Mouse (Mus musculus) kidney, embryonic 16.5 days (tissue): ENCODE results near the gene Mfsd11. TPM values are rescaled to one million over a fixed set of nuclear protein-coding genes. Genes with fewer than 3 reads are reported as not detected.

Experiments
- ATAC-seq: fragments of 200-750 bp; cut with Nextera tagmentation; 2 replicates; pipeline ENCODE4 v1.8.0; 2017; ENCODE audit warnings: moderate TSS enrichment; ENCODE audit not compliant: low FRiP score, low TSS enrichment
- H3K27ac ChIP-seq: fragments of 300-500 bp; sonication (generic); 2 replicates; pipeline ENCODE4 v1.5.1; 2014; ENCODE audit warnings: low read length
- H3K27me3 ChIP-seq: fragments of 300-500 bp; sonication (generic); 2 replicates; pipeline ENCODE4 v1.6.1; 2014; ENCODE audit warnings: low read length, control low read depth, mixed read lengths; ENCODE audit not compliant: insufficient read depth
- H3K36me3 ChIP-seq: fragments of 300-500 bp; sonication (generic); 2 replicates; pipeline ENCODE4 v1.6.1; 2014; ENCODE audit warnings: low read length, control low read depth, mixed read lengths; ENCODE audit not compliant: insufficient read depth
- H3K4me1 ChIP-seq: fragments of 300-500 bp; sonication (generic); 2 replicates; pipeline ENCODE4 v1.6.1; 2014; ENCODE audit warnings: low read length, control low read depth, mixed read lengths; ENCODE audit not compliant: insufficient read depth
- H3K4me2 ChIP-seq: fragments of 300-500 bp; sonication (generic); replicated peaks from 2 replicates; pipeline ENCODE4 v1.6.1; 2014; ENCODE audit warnings: low read depth, low read length
- H3K4me3 ChIP-seq: fragments of 300-500 bp; sonication (generic); 2 replicates; pipeline ENCODE4 v1.5.1; 2014; ENCODE audit warnings: mild to moderate bottlenecking, low read length
- H3K9ac ChIP-seq: fragments of 300-500 bp; sonication (generic); replicated peaks from 2 replicates; pipeline ENCODE4 v1.6.1; 2014; ENCODE audit warnings: low read length
- H3K9me3 ChIP-seq: fragments of 300-500 bp; sonication (generic); 2 replicates; pipeline ENCODE4 v1.6.1; 2016; ENCODE audit warnings: low read length, control low read depth
- WGBS: fragments of 180-500 bp; shearing (Covaris S2); extraction: QIAGEN DNeasy Blood & Tissue Kit; methylation state at CpG from one replicate; pipeline ENCODE4 v1.1.7; 2014; 5-methylcytosine and 5-hydroxymethylcytosine counted together
- polyA plus RNA-seq: library from polyadenylated mRNA; unstranded; fragments of >200 nt; fragmentation: Nextera tagmentation; extraction: Ambion mirVana; gene quantifications from 2 replicates; pipeline ENCODE4 v1.2.1, GENCODE M21; 2015

The Mfsd11 gene
- polyA plus RNA-seq, 1 experiment from 2014 or later = 38.8 TPM

- no peak overlapping the region for H3K9ac ChIP-seq
- no peak overlapping the region for H3K4me3 ChIP-seq
- H3K36me3 ChIP-seq = no peaks in the 10 kb centered on the region
- no peak overlapping the region for H3K4me2 ChIP-seq
- no peaks in the 10 kb centered on the region for H3K9me3 ChIP-seq
- H3K4me1 ChIP-seq = peaks cover 15% of the 10 kb centered on the region
- no peak overlapping the region for H3K27ac ChIP-seq
- H3K27me3 ChIP-seq = peaks cover 72% of the 10 kb centered on the region
- WGBS = 0% methylated on average over 6 of the region's 6 CpGs
- no peak for ATAC-seq
Measured at GRCm38 (mm10) chr11:116920746-116921145, 68.5 kb downstream of the Mfsd11 start.

DNA sequence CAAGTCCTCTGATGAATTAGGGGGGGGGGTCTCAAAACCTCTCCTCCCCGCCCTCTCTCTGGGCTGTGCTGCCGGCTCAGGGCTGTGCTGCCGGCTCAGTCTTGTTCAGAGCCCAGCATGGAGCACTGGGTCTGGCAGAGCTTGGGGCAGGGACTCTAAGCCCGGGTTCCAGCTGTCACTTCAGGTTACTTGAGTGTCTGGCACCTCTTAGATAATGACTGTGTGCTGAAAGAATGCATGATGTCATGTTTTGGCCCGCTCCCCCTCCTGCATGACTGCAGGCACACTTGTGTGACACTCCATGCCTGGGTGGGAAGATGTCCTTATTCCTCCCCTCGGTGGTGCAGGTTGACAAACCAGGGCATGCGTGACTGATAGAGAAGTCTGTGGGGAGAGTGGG lies 69.8 kb downstream of the Mfsd11 start:
- no peak for ATAC-seq
- Histone ChIP-seq H3K4me1 (peaks cover 15% of the 10 kb centered on the region), H3K27me3 (peaks cover 63% of the 10 kb centered on the region), H3K9me3 (no peaks in the 10 kb centered on the region), H3K27ac (no peak overlapping the region), H3K9ac (no peak overlapping the region), H3K4me2 (no peak overlapping the region), H3K4me3 (no peak overlapping the region), H3K36me3 (no peaks in the 10 kb centered on the region)
- 58% methylated on average over 7 of the region's 7 CpGs for WGBS

Other genes starting within 250 kb of the Mfsd11 start
- 11.4 and 12.8 TPM in 2 replicates for gene Rhbdf2, start 225.4 kb upstream of the Mfsd11 start, polyA plus RNA-seq
- 1.3 and 1.5 TPM in 2 replicates for gene Prcd, start 198.9 kb upstream of the Mfsd11 start, polyA plus RNA-seq
- gene Cygb, start 198.1 kb upstream of the Mfsd11 start, polyA plus RNA-seq = 17.0 and 17.5 TPM in 2 replicates
- gene St6galnac1, start 76.9 kb upstream of the Mfsd11 start, polyA plus RNA-seq = not detected in 2 replicates
- 15.6 and 17.0 TPM in 2 replicates for gene Mxra7, start 24.4 kb upstream of the Mfsd11 start, polyA plus RNA-seq
- 54.9 and 60.6 TPM in 2 replicates for gene Mettl23, start 9.2 kb upstream of the Mfsd11 start, polyA plus RNA-seq
- 74.8 and 77.8 TPM in 2 replicates for gene Jmjd6, start 9.0 kb upstream of the Mfsd11 start, polyA plus RNA-seq
- 729 and 742 TPM in 2 replicates for gene Srsf2, start 654 bp downstream of the Mfsd11 start, polyA plus RNA-seq
- 0.21 and 0.24 TPM in 2 replicates for gene Mgat5b, start 66.4 kb downstream of the Mfsd11 start, polyA plus RNA-seq